Mouse (Mus musculus) heart, embryonic 15.5 days (tissue): ENCODE measurements at regions not wholly inside any gene's neighbourhood (a gene's known extent, or its start where the extent isn't known, plus 50 kb on each side); places are given as distances from the start of the nearest gene placed in this dataset.

Experiments
- ATAC-seq: fragments of 200-750 bp; cut with Nextera tagmentation; replicated peaks from 2 replicates; pipeline ENCODE4 v1.8.0; 2017; ENCODE audit warnings: low read depth, moderate TSS enrichment; ENCODE audit not compliant: insufficient number of reproducible peaks, insufficient read depth, low FRiP score
- H3K27ac ChIP-seq: fragments of 300-500 bp; sonication (generic); 2 replicates; pipeline ENCODE4 v1.5.1; 2015; ENCODE audit warnings: mild to moderate bottlenecking, inconsistent platforms
- H3K27me3 ChIP-seq: fragments of 300-500 bp; sonication (generic); 2 replicates; pipeline ENCODE4 v1.6.1; 2015; ENCODE audit warnings: inconsistent platforms
- H3K36me3 ChIP-seq: fragments of 300-500 bp; sonication (generic); 2 replicates; pipeline ENCODE4 v1.6.1; 2015; ENCODE audit warnings: mild to moderate bottlenecking, inconsistent platforms
- H3K4me1 ChIP-seq: fragments of 300-500 bp; sonication (generic); replicated peaks from 2 replicates; pipeline ENCODE4 v1.6.1; 2015; ENCODE audit warnings: inconsistent platforms
- H3K4me2 ChIP-seq: fragments of 300-500 bp; sonication (generic); 2 replicates; pipeline ENCODE4 v1.6.1; 2015; ENCODE audit warnings: inconsistent platforms, mild to moderate bottlenecking, moderate library complexity
- H3K4me3 ChIP-seq: fragments of 300-500 bp; sonication (generic); 2 replicates; pipeline ENCODE4 v1.5.1; 2015; ENCODE audit warnings: mild to moderate bottlenecking, inconsistent platforms
- H3K9ac ChIP-seq: fragments of 300-500 bp; sonication (generic); 2 replicates; pipeline ENCODE4 v1.6.1; 2015; ENCODE audit warnings: mild to moderate bottlenecking, inconsistent platforms
- H3K9me3 ChIP-seq: fragments of 300-500 bp; sonication (generic); replicated peaks from 2 replicates; pipeline ENCODE4 v1.6.1; 2016; ENCODE audit warnings: inconsistent platforms
- WGBS: fragments of 180-500 bp; shearing (Covaris S2); methylation state at CpG from one replicate; pipeline ENCODE4 v1.1.7; 2015; ENCODE audit warnings: mixed read lengths; 5-methylcytosine and 5-hydroxymethylcytosine counted together

- no peak for ATAC-seq
- 81% methylated on average over 2 of the region's 2 CpGs for WGBS
- H3K27ac ChIP-seq, result no peak overlapping the region
These were observed 404.6 kb downstream of the 4930474N05Rik start for GRCm38 (mm10) chr14:36499323-36499722.

GRCm38 (mm10) chr14:36485499-36485898, 390.8 kb downstream of the 4930474N05Rik start:
- no peak overlapping the region for H3K27ac ChIP-seq
- H3K9ac ChIP-seq, result no peak overlapping the region
- no peak overlapping the region for H3K4me2 ChIP-seq
- H3K4me3 ChIP-seq, result no peak overlapping the region
- H3K4me1 ChIP-seq, result no peaks in the 10 kb centered on the region
- H3K9me3 ChIP-seq, result no peaks in the 10 kb centered on the region
- ATAC-seq, result no peak
- H3K36me3 ChIP-seq, result no peaks in the 10 kb centered on the region
- no peaks in the 10 kb centered on the region for H3K27me3 ChIP-seq

More at GRCm38 (mm10) chr14:36499323-36499722, 404.6 kb downstream of the 4930474N05Rik start:
- Histone ChIP-seq H3K9me3 (no peaks in the 10 kb centered on the region), H3K27me3 (no peaks in the 10 kb centered on the region), H3K9ac (no peak overlapping the region), H3K4me3 (no peak overlapping the region), H3K36me3 (no peaks in the 10 kb centered on the region), H3K4me2 (no peak overlapping the region), H3K4me1 (no peaks in the 10 kb centered on the region)

DNA sequence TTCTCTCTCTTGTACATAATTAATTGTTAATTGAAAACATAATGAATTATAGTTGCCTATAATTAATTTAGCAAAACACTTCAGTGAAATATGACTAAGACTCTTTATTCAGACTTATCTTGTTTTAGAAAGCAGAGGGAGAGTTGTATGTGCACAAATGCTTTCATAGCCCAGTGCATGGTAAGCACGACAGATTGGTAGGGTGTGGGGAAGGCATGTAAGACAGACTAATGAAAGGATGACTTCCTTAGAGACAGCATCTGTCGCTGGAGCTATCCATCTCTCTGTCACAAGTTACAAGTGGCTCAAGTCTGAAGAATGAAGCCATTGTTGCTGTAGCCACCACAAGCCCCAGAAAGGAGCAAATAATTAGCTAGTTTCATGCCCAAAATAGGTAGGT, 376.9 kb downstream of the 4930474N05Rik start:
- no peak for ATAC-seq
- Histone ChIP-seq H3K4me1 (no peaks in the 10 kb centered on the region), H3K4me2 (no peak overlapping the region), H3K4me3 (no peak overlapping the region), H3K36me3 (no peaks in the 10 kb centered on the region), H3K9ac (no peak overlapping the region), H3K27ac (no peak overlapping the region), H3K27me3 (no peaks in the 10 kb centered on the region), H3K9me3 (no peaks in the 10 kb centered on the region)
- WGBS, result 62% methylated on average over 2 of the region's 2 CpGs

GRCm38 (mm10) chr14:36470362-36470761, 375.6 kb downstream of the 4930474N05Rik start:
- H3K4me3 ChIP-seq, result no peak overlapping the region
- 63% methylated on average over 1 of the region's 1 CpGs for WGBS
- no peak for ATAC-seq

GRCm38 (mm10) chr14:36453049-36453448, 358.3 kb downstream of the 4930474N05Rik start:
- Histone ChIP-seq H3K9me3 (no peaks in the 10 kb centered on the region), H3K4me2 (no peak overlapping the region), H3K27me3 (no peaks in the 10 kb centered on the region), H3K9ac (no peak overlapping the region), H3K4me1 (no peaks in the 10 kb centered on the region), H3K4me3 (no peak overlapping the region), H3K27ac (no peak overlapping the region), H3K36me3 (no peaks in the 10 kb centered on the region)
- 74% methylated on average over 1 of the region's 1 CpGs for WGBS
- no peak for ATAC-seq

More at GRCm38 (mm10) chr14:36470362-36470761, 375.6 kb downstream of the 4930474N05Rik start:
- Histone ChIP-seq H3K9me3 (no peaks in the 10 kb centered on the region), H3K9ac (no peak overlapping the region), H3K4me1 (no peaks in the 10 kb centered on the region), H3K27ac (no peak overlapping the region), H3K36me3 (no peaks in the 10 kb centered on the region), H3K4me2 (no peak overlapping the region), H3K27me3 (no peaks in the 10 kb centered on the region)

- no peaks in the 10 kb centered on the region for H3K36me3 ChIP-seq
- H3K9me3 ChIP-seq, result no peaks in the 10 kb centered on the region
- H3K27me3 ChIP-seq, result no peaks in the 10 kb centered on the region
- no peaks in the 10 kb centered on the region for H3K4me1 ChIP-seq
- no peak overlapping the region for H3K27ac ChIP-seq
- no peak overlapping the region for H3K4me2 ChIP-seq
- no peak overlapping the region for H3K4me3 ChIP-seq
- no peak for ATAC-seq
- no peak overlapping the region for H3K9ac ChIP-seq
These were observed 355.4 kb downstream of the 4930474N05Rik start for GRCm38 (mm10) chr14:36450126-36450525.

- Histone ChIP-seq H3K9ac (no peak overlapping the region), H3K4me2 (no peak overlapping the region), H3K4me1 (no peaks in the 10 kb centered on the region), H3K27me3 (no peaks in the 10 kb centered on the region), H3K9me3 (no peaks in the 10 kb centered on the region), H3K27ac (no peak overlapping the region), H3K36me3 (no peaks in the 10 kb centered on the region), H3K4me3 (no peak overlapping the region)
- 73% methylated on average over 3 of the region's 3 CpGs for WGBS
- no peak for ATAC-seq
These were observed 320.0 kb downstream of the 4930474N05Rik start for GRCm38 (mm10) chr14:36414656-36415273.

DNA sequence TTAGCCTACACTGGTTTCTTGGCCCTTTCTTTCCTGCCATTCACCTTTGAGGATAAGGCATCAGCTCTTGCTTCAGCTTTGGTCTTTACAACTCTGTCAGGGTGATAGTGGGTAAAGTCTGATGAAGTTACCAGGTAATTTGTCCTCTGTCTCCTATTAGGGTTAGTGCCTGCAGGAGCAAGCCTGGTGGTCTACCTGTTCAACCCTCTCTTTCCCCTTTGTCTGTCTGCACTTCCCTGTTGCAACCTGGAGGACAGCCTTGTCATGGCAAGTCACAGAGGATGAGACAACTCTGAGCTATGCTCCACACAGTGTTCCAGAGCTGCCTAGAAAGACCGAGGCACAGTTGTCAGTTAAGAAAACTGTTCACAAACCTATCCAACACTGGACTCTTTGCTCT, 319.5 kb downstream of the 4930474N05Rik start:
- 68% methylated on average over 1 of the region's 1 CpGs for WGBS
- Histone ChIP-seq H3K4me1 (no peaks in the 10 kb centered on the region), H3K27ac (no peak overlapping the region), H3K27me3 (no peaks in the 10 kb centered on the region), H3K36me3 (no peaks in the 10 kb centered on the region), H3K9ac (no peak overlapping the region), H3K4me2 (no peak overlapping the region), H3K9me3 (no peaks in the 10 kb centered on the region), H3K4me3 (no peak overlapping the region)
- no peak for ATAC-seq
